Mouse (Mus musculus): ENCODE data around the gene Nkain1.

DNA sequence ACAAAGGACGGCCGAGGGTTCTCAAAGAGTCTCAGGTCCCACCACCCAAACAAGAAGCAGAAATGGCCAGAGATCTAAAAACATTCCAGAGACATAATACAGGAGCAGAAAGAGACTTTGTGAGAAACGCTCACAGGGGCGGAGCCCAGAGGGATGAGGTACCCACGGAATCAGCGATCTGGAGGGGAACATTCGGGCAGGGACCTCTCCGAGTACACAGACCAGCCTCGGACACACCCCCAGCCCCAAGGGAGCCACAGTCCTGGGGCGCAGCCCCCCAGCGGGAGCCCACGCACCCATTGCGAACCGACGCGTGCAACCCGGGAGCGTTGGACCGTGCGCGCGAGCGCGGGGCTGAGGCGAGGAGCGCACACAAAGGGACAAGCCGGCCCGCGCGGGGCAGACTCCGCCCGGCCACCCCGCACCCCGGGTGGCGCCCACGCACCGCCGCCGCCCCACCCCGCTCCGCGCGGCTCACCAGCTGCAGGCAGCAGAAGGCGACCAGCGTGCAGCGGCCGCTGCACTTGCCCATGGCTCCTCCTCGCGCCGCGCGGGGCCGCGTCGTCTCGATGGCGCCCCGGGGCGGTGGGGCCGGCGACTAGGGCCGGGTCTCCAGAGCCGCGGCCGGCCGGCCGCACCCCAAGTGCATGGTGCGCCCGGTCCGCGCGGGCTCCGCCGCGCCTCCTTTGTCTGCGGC is 474 bp downstream of the Nkain1 start:
- TF ChIP-seq CTCF (IDR thresholded peaks at IDR 0.05; ENCODE audit: insufficient read depth, low read length) (no peak), POLR2A (IDR thresholded peaks at IDR 0.05; ENCODE audit: borderline replicate concordance, extremely low read depth, low read depth, low read length) (no peak)

All from lung, adult 2 months (tissue).